Comparison of ENCODE assay signal across 9 mouse cellular contexts in genomic region chr11:75406865-75407264, GRCm38 (mm10). TPM values are rescaled to one million over a fixed set of nuclear protein-coding genes. Genes with fewer than 3 reads are reported as not detected.
A peak's percentile ranks its signal among the peaks of the same experiment; 100 is the strongest.
DNase-seq lines count a peak whose midpoint lies in the region; ATAC-seq and TF ChIP-seq lines count a peak whose summit lies in the region.
"Had no signal": no experiment of that assay in that cellular context is flagged by ENCODE, and none has a peak within 500 bp of the region (broad histone marks: within the 10 kb centered on the region; RNA-seq: fewer than 3 reads in every experiment).

No protein-coding gene starts in this region.

- H3K9ac ChIP-seq in liver, adult 2 months (ENCODE audit: low read depth, low read length), result no peak overlapping the region
- no peak overlapping the region for H3K9ac ChIP-seq in liver, embryonic 11.5 days (ENCODE audit: low read depth, low read length)
- H3K9ac ChIP-seq in liver, embryonic 14.5 days (replicated peaks), result no peak overlapping the region
- H3K9ac ChIP-seq in forebrain, embryonic 12.5 days, result no peak overlapping the region

- peak; percentile 65 to 68 for DNase-seq in cerebellum, postnatal 10 days
- DNase-seq in cerebellum, adult 8-10 months, result no peak
- DNase-seq in liver, adult 2 months (ENCODE audit: extremely low read depth, low read depth, low spot score), result peak; percentile 42
- no peak for DNase-seq in liver, embryonic 11.5 days (ENCODE audit: low spot score)
- DNase-seq in c-Kit-positive CD71-positive TER-119-negative erythroid progenitor cells, embryonic 14.5 days (ENCODE audit: low read depth), result peak; percentile 41
- DNase-seq in liver, embryonic 14.5 days (ENCODE audit: low read depth in 3 of 3, low spot score in 3 of 3), result no peak
- peak; percentile 74 to 84 for DNase-seq in spleen, postnatal 10 days (ENCODE audit: low spot score in 2 of 2)

- H3K4me1 ChIP-seq in liver, adult 2 months (ENCODE audit: control insufficient read depth, insufficient read depth, low read length), result peaks cover 14% of the 10 kb centered on the region
- H3K4me1 ChIP-seq in liver, embryonic 11.5 days (replicated peaks; ENCODE audit: control insufficient read depth, insufficient read depth, low read length), result no peaks in the 10 kb centered on the region; the same call in 1 of the 2 replicates
- H3K4me1 ChIP-seq in liver, embryonic 14.5 days (replicated peaks; ENCODE audit: control insufficient read depth in 2 of 2, insufficient read depth in 2 of 2, low read length in 1 of 2), result peaks cover 0 to 5% of the 10 kb centered on the region in 2 experiments; a peak in 1 of 4 replicates
- H3K4me1 ChIP-seq in forebrain, embryonic 12.5 days, result no peaks in the 10 kb centered on the region

- peaks cover 21% of the 10 kb centered on the region for H3K36me3 ChIP-seq in liver, adult 2 months (ENCODE audit: control insufficient read depth, insufficient read depth, low read length)
- no peaks in the 10 kb centered on the region for H3K36me3 ChIP-seq in liver, embryonic 11.5 days (ENCODE audit: control insufficient read depth, insufficient read depth, low read length)
- H3K36me3 ChIP-seq in liver, embryonic 14.5 days (replicated peaks; ENCODE audit: control insufficient read depth, insufficient read depth, low read depth), result no peaks in the 10 kb centered on the region
- no peaks in the 10 kb centered on the region for H3K36me3 ChIP-seq in forebrain, embryonic 12.5 days (replicated peaks)

- TF ChIP-seq CTCF in liver, adult 2 months (IDR thresholded peaks at IDR 0.05; ENCODE audit: low read depth, low read length), result peak; percentile 72; the same call in 1 of the 2 replicates
- peak; percentile 85 for TF ChIP-seq CTCF in liver, embryonic 14.5 days (IDR thresholded peaks at IDR 0.05; ENCODE audit: low read depth)

- H3K27ac ChIP-seq in liver, adult 2 months (replicated peaks; ENCODE audit: insufficient read depth, low read depth, low read length), result no peak overlapping the region
- H3K27ac ChIP-seq in liver, embryonic 11.5 days (ENCODE audit: low read depth, low read length), result no peak overlapping the region
- no peak overlapping the region for H3K27ac ChIP-seq in liver, embryonic 14.5 days
- no peak overlapping the region for H3K27ac ChIP-seq in forebrain, embryonic 12.5 days

- 63% methylated on average over 3 of the region's 3 CpGs for WGBS in liver, adult 2 months
- 28% methylated on average over 3 of the region's 3 CpGs for WGBS in liver, embryonic 11.5 days
- WGBS in liver, embryonic 14.5 days (ENCODE audit: insufficient replicate concordance), result 32% methylated on average over 3 of the region's 3 CpGs
- whole genome bisulfite sequencing in forebrain, embryonic 12.5 days, result 42% methylated on average over 3 of the region's 3 CpGs

- H3K4me2 ChIP-seq in liver, embryonic 11.5 days, result no peak overlapping the region
- no peak overlapping the region for H3K4me2 ChIP-seq in liver, embryonic 14.5 days (ENCODE audit: low read depth)
- H3K4me2 ChIP-seq in forebrain, embryonic 12.5 days, result no peak overlapping the region

- no peak for TF ChIP-seq POLR2A in liver, adult 2 months (IDR thresholded peaks at IDR 0.05; ENCODE audit: extremely low read depth, insufficient read depth, low read length)

- ATAC-seq in liver, embryonic 11.5 days (replicated peaks; ENCODE audit: low FRiP score), result no peak
- ATAC-seq in liver, embryonic 14.5 days (ENCODE audit: insufficient read depth), result no peak
- no peak for ATAC-seq in forebrain, embryonic 12.5 days (ENCODE audit: low FRiP score)

- no peaks in the 10 kb centered on the region for H3K9me3 ChIP-seq in liver, embryonic 11.5 days (ENCODE audit: control insufficient read depth, low read length)
- no peaks in the 10 kb centered on the region for H3K9me3 ChIP-seq in liver, embryonic 14.5 days (ENCODE audit: control insufficient read depth, low read length)
- H3K9me3 ChIP-seq in forebrain, embryonic 12.5 days, result no peaks in the 10 kb centered on the region

- no peak overlapping the region for H3K4me3 ChIP-seq in liver, adult 2 months (ENCODE audit: insufficient read depth, low read depth, low read length)
- H3K4me3 ChIP-seq in liver, embryonic 11.5 days (ENCODE audit: low read depth, low read length), result no peak overlapping the region
- no peak overlapping the region for H3K4me3 ChIP-seq in liver, embryonic 14.5 days (ENCODE audit: insufficient read depth in 1 of 2, low read depth in 2 of 2, low read length in 2 of 2)
- no peak overlapping the region for H3K4me3 ChIP-seq in forebrain, embryonic 12.5 days (replicated peaks)

- no peak for TF ChIP-seq EP300 in liver, embryonic 14.5 days (IDR thresholded peaks at IDR 0.05; ENCODE audit: low read depth)

- H3K27me3 ChIP-seq in liver, adult 2 months (ENCODE audit: control insufficient read depth, insufficient read depth, low read length), result no peaks in the 10 kb centered on the region
- H3K27me3 ChIP-seq in liver, embryonic 11.5 days (replicated peaks; ENCODE audit: control insufficient read depth, insufficient read depth, low read length), result no peaks in the 10 kb centered on the region
- H3K27me3 ChIP-seq in liver, embryonic 14.5 days (ENCODE audit: control insufficient read depth, insufficient read depth, low read length), result no peaks in the 10 kb centered on the region
- no peaks in the 10 kb centered on the region for H3K27me3 ChIP-seq in forebrain, embryonic 12.5 days

- no peaks in the 10 kb centered on the region for H3K79me2 ChIP-seq in liver, adult 2 months (ENCODE audit: control insufficient read depth, insufficient read depth, low read length)

RNA-seq across cellular contexts. Expression of gene Serpinf1, which starts 15.6 kb away (rescaled TPM):
- total RNA-seq in liver, adult 2 months (2014; rRNA removed), result 810 and 1,243 TPM in 2 replicates
- polyA plus RNA-seq in liver, adult 2 months (2012; rRNA removed), result 891 and 972 TPM in 2 replicates
- 217 and 224 TPM in 2 replicates for polyA plus RNA-seq in liver, embryonic 11.5 days (2014; fragmentation: Nextera tagmentation; extraction: Ambion mirVana)
- polyA plus RNA-seq in liver, embryonic 14.5 days (2012; rRNA removed), result 104 and 128 TPM in 2 replicates
- 145 and 166 TPM in 2 replicates for polyA plus RNA-seq in liver, embryonic 14.5 days (2014; fragmentation: Nextera tagmentation; extraction: Ambion mirVana)
- 35.8 and 44.7 TPM in 2 replicates for polyA plus RNA-seq in forebrain, embryonic 12.5 days (2016; fragmentation: Nextera tagmentation; extraction: Ambion mirVana)

RNA-seq across cellular contexts. Expression of gene Serpinf2, which starts 32.5 kb away (rescaled TPM):
- 687 and 824 TPM in 2 replicates for total RNA-seq in liver, adult 2 months (2014; rRNA removed)
- polyA plus RNA-seq in liver, adult 2 months (2012; rRNA removed), result 1,567 and 1,654 TPM in 2 replicates
- polyA plus RNA-seq in liver, embryonic 11.5 days (2014; fragmentation: Nextera tagmentation; extraction: Ambion mirVana), result 321 and 377 TPM in 2 replicates
- 474 and 506 TPM in 2 replicates for polyA plus RNA-seq in liver, embryonic 14.5 days (2012; rRNA removed)
- 304 and 336 TPM in 2 replicates for polyA plus RNA-seq in liver, embryonic 14.5 days (2014; fragmentation: Nextera tagmentation; extraction: Ambion mirVana)
- polyA plus RNA-seq in forebrain, embryonic 12.5 days (2016; fragmentation: Nextera tagmentation; extraction: Ambion mirVana), result not detected in 2 replicates
- total RNA-seq: hematopoietic stem cell, adult 5-6 weeks had no signal

RNA-seq across cellular contexts. Expression of gene Wdr81, which starts 47.7 kb away (rescaled TPM):
- 14.4 and 30.4 TPM in 2 replicates for total RNA-seq in liver, adult 2 months (2014; rRNA removed)
- 20.3 and 21.5 TPM in 2 replicates for polyA plus RNA-seq in liver, adult 2 months (2012; rRNA removed)
- 21.8 and 21.9 TPM in 2 replicates for polyA plus RNA-seq in liver, embryonic 11.5 days (2014; fragmentation: Nextera tagmentation; extraction: Ambion mirVana)
- polyA plus RNA-seq in liver, embryonic 14.5 days (2012; rRNA removed), result 15.3 and 16.4 TPM in 2 replicates
- polyA plus RNA-seq in liver, embryonic 14.5 days (2014; fragmentation: Nextera tagmentation; extraction: Ambion mirVana), result 14.6 and 15.8 TPM in 2 replicates
- 7.2 and 8.7 TPM in 2 replicates for polyA plus RNA-seq in forebrain, embryonic 12.5 days (2016; fragmentation: Nextera tagmentation; extraction: Ambion mirVana)

RNA-seq across cellular contexts. Expression of gene Tlcd2, which starts 54.6 kb away (rescaled TPM):
- total RNA-seq in liver, adult 2 months (2014; rRNA removed), result 121 and 238 TPM in 2 replicates
- 237 and 265 TPM in 2 replicates for polyA plus RNA-seq in liver, adult 2 months (2012; rRNA removed)
- 29.8 and 33.0 TPM in 2 replicates for polyA plus RNA-seq in liver, embryonic 11.5 days (2014; fragmentation: Nextera tagmentation; extraction: Ambion mirVana)
- polyA plus RNA-seq in liver, embryonic 14.5 days (2012; rRNA removed), result 7.3 and 8.2 TPM in 2 replicates
- polyA plus RNA-seq in liver, embryonic 14.5 days (2014; fragmentation: Nextera tagmentation; extraction: Ambion mirVana), result 11.9 and 13.0 TPM in 2 replicates
- 4.9 and 7.1 TPM in 2 replicates for polyA plus RNA-seq in forebrain, embryonic 12.5 days (2016; fragmentation: Nextera tagmentation; extraction: Ambion mirVana)

RNA-seq across cellular contexts. Expression of gene Smyd4, which starts 58.6 kb away (rescaled TPM):
- 1.8 and 2.5 TPM in 2 replicates for total RNA-seq in liver, adult 2 months (2014; rRNA removed)
- 0.93 and 1.1 TPM in 2 replicates for polyA plus RNA-seq in liver, adult 2 months (2012; rRNA removed)
- 10.4 and 10.9 TPM in 2 replicates for polyA plus RNA-seq in liver, embryonic 11.5 days (2014; fragmentation: Nextera tagmentation; extraction: Ambion mirVana)
- 1.8 and 2.2 TPM in 2 replicates for polyA plus RNA-seq in liver, embryonic 14.5 days (2012; rRNA removed)
- 2.7 and 3.1 TPM in 2 replicates for polyA plus RNA-seq in liver, embryonic 14.5 days (2014; fragmentation: Nextera tagmentation; extraction: Ambion mirVana)
- 20.0 and 21.0 TPM in 2 replicates for polyA plus RNA-seq in forebrain, embryonic 12.5 days (2016; fragmentation: Nextera tagmentation; extraction: Ambion mirVana)

Comparison
In these comparisons a context has a peak if more than half of its experiments do, and no peak if none do; other contexts are left out.
1. DNase-seq: peak in cerebellum, postnatal 10 days (2 of 2), liver, adult 2 months (single experiment), c-Kit-positive CD71-positive TER-119-negative erythroid progenitor cells, embryonic 14.5 days (single experiment) and spleen, postnatal 10 days (2 of 2); none in cerebellum, adult 8-10 months (single experiment), liver, embryonic 11.5 days (single experiment) and liver, embryonic 14.5 days (0 of 3).
2. RNA of gene Serpinf2, which starts 32.5 kb away (polyA plus RNA-seq): 1,567 to 1,654 TPM in liver, adult 2 months, 304 to 506 TPM in liver, embryonic 14.5 days and 321 to 377 TPM in liver, embryonic 11.5 days; not detected in forebrain, embryonic 12.5 days; every median in the first group is over 100 times any median in the second.